Mouse (Mus musculus) adrenal gland, adult 2 months (tissue): Measurements from ENCODE around the gene 4930486L24Rik. TPM values are rescaled to one million over a fixed set of nuclear protein-coding genes. Genes with fewer than 3 reads are reported as not detected.
"Not testable (repeated sequence)": the region's sequence is repeated elsewhere in the genome, so short reads cannot be mapped to it uniquely, and the experiment has no call there.

Experiments
- DNase-seq: peaks from one replicate; pipeline ENCODE4 v3.0.0; 2021
- long read RNA-seq: library from polyadenylated mRNA; stranded (forward); transcript quantifications from one replicate; pipeline ENCODE4 v2.0.0, GENCODE M21; 2021
- polyA plus RNA-seq: library from polyadenylated mRNA; depleted of rRNA; stranded (reverse); fragments of >200 nt; gene quantifications from 2 replicates; pipeline ENCODE4 v1.2.3, GENCODE M21; 2012; rRNA removed
- total RNA-seq, 2 experiments: library from RNA; stranded (reverse); gene quantifications; 2 replicates each; pipeline ENCODE4 v1.2.3; 2021

The 4930486L24Rik gene
- total RNA-seq (10 to 100 TPM in 1 of 2 experiments, 1 to 10 TPM in 1; 1.5 to 45.8 TPM), polyA plus RNA-seq (3.8 and 6.1 TPM in 2 replicates)
- long read RNA-seq, partial matches to known transcripts, result 0 of 1 reads
- long read RNA-seq, other reads (novel, unspliced or antisense), result 0 of 1 reads

DNA sequence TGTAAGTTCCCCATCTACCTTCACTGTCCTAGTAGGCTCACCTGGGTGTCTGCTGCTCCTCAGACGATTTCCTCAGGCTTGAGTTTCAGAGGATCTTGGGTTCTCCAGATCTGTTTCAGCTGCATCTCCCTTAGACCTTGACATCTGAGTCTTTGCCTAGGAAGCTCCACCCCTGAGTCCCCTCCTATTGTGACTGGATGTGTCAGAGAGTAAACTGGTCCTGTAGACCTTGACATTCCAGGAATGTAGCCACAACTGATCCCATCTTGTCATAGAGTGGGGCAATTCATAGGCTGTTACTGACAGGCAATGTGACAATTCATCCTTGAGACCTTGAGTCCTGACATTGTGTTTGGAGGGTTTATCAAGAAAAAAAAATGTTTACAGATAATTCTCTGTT lies at the start of gene 4930486L24Rik:
Gene 4930486L24Rik, minus strand, starts transcription at position 195 of the 400 bp plus-strand sequence.
- DNase-seq, result peak; percentile 83

DNA sequence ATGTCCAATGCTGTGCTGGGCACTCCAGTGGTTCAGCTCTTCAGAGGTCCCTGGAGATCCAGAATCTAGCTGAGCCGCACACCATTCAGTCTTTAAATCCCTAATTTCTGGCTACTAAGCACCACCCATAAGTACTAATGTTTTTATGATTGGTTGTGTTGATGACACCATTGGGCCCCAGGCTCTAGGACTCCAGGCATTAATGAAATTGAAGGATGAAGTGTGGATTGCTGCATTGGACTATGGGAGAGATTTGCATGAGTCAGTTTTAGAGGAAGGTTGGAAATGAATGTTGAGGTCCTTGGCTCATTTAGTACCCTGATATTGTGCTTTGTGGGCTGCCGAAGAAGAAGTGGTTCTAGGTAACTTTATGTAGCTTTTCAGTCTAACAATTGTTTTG lies 40.5 kb upstream of the 4930486L24Rik start, which contains the start of gene Tpbpb:
Gene Tpbpb, minus strand, starts transcription at position 101 of the 400 bp plus-strand sequence.
- DNase-seq, result not testable (repeated sequence)

DNA sequence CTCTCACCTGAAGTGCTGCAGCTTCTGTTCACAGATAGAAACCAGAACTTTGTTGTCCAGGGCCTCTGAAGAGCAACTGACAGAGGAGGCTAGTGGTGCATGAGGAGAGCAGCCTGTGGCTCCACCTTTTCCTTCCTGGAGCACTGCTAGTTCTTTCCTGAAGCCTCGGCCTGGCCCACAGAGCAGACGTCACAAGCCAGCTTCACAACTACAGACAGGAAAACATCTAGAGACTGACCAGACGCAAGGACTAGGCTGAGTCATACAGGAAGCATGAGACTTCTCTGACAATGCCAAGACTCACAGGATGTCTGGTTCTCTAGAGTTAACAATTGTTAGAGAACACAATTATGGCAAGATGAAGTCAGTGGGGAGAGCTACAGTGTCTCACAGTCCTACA lies 33.1 kb upstream of the 4930486L24Rik start, which contains the start of gene Ctla2b:
Gene Ctla2b, minus strand, starts transcription at position 120 of the 400 bp plus-strand sequence.
- peak; percentile 60 for DNase-seq

DNA sequence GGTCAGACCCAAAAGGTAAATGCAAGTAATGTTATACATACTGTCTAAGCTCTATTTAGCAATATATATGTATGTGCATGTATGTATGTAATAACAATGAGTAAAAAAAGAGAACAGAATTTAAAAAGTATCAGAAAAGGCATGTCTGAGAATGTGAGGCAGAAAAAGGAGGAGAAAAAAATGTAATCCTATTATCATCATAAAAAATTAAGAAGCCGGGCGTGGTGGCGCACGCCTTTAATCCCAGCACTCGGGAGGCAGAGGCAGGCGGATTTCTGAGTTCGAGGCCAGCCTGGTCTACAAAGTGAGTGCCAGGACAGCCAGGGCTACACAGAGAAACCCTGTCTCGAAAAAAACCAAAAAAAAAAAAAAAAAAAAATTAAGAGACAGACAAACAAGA lies 32.5 kb upstream of the 4930486L24Rik start, which contains the start of gene Gm49392:
Gene Gm49392, minus strand, starts transcription at position 101 of the 400 bp plus-strand sequence.
- DNase-seq, result not testable (repeated sequence)

DNA sequence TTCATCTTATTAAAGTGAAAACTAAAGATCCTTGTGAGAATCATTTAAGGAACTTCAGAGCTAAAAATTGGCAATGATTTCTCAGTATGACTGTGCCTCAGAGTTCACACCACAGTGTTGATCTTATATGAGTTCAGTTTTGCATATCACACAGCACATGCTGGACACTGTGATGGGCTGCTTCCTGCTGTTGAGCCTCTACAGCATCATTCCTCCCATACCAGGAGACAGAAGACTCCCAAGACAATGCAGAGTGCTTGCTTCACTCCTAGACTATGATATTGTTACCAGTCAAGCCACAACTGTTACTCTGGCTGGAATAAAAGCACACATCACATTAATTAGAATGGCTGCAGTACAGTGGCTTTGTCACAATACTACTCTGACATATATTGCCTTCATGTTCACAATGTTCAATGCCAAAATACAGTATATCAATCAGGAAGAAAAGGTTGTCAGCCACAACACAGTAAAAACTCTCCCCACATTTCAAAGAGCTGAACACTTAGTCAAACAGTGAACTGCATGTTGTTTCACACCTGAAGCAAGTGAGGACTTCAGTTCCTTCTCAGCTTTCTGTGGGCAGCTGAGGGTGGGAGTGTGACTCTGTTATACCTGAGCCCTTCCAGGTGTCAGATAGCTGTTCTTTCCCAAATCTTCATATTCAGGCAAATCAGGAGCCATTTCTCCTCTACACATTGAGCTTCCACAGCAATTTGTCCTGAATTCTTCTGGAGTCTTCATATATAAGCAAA lies 31.3 kb upstream of the 4930486L24Rik start:
- no peak for DNase-seq

DNA sequence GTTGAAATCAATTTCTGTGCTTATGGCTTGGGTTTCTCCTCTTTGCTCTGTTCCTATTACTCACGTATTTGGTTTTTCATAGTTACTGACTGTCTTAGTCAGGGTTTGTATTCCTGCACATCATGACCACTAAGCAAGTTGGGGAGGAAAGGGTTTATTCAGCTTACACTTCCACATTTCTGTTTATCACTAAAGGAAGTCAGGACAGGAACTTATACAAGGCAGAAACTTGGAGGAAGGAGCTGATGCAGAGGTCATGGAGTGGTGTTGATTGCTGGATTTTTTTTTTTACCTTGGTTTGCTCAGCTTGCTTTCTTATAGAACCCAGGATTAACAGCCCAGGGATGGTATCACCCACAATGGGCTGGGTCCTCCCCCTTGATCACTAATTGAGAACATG lies 28.0 kb upstream of the 4930486L24Rik start:
- no peak for DNase-seq

DNA sequence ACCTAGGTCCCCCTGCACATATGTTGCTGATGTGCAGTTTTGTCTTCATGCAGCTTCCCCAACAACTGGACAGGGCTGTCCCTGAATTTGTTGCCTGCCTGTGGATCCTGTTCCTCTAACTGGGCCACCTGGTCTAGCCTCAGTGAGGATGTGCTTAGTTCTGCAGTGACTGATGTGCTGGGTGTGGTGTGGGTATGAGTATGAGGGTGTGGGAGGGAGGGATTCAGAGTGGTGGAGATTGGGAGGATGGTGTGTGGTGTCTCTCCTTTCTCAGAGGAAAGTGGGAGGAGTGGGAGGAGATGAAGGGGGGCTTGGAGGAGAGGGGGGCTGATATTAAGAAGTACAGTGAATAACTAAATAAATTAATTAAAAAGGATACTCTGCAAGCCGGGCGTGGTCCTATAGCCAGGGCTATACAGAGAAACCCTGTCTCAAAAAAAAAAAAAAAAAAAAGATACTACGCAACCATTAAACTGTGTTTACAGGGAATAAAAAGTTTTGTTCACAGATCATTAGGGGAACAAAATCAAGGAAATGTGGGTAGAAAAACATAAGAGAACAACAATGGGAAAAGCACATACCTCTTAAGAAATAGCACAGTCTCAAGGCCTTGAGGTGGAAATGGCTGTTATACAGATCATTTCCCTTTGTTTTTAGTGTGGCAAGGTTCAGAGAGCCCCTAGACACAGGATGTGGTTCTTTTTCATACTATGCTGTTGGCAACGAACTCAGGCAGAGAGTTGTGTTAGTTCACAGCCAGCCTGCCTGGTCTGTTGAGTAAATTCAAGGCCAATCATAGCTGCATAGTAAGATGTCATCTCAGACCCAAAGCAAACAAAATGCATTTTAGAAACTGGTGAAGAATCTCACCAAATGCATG lies 15.8 kb downstream of the 4930486L24Rik start:
- DNase-seq, result no peak

DNA sequence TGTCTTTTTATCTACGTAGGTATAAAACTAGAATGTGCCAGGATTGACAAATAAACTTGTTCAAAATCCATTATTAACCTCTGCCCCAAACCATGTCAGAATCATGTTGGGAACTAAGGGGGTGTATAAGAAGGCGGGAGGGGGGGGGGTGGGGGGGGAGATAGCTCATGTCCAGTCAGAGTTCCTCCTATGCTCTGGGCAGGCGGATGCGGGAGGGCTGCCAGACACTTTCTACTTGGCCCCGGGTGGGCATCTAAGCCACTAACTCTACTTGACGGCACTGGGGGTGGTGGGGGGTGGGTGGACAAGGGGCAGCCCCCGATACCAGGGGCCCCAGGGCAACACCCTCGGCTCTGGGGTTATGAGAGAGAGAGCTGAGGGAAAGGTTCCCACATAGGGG lies 21.1 kb downstream of the 4930486L24Rik start:
- DNase-seq, result no peak

DNA sequence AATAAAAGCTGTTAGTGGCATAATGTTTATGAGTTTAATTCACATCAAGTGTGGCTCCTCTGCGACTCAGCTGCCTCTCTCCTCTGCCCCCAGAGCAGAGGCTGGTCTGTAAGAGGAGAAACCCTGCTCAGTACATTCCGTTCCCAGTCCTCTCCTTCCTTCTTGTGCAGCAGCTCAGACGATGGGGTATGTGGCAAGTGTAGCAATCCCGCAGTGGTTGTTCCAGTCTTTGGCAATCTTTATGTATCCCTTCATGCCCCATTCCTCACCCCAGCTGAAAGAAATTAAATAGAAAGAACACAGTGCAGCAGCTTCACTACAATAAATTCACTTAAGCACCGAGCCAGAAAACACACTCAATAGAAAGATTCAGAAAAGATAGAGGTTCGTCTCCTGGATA lies 21.6 kb downstream of the 4930486L24Rik start:
- DNase-seq, result no peak

DNA sequence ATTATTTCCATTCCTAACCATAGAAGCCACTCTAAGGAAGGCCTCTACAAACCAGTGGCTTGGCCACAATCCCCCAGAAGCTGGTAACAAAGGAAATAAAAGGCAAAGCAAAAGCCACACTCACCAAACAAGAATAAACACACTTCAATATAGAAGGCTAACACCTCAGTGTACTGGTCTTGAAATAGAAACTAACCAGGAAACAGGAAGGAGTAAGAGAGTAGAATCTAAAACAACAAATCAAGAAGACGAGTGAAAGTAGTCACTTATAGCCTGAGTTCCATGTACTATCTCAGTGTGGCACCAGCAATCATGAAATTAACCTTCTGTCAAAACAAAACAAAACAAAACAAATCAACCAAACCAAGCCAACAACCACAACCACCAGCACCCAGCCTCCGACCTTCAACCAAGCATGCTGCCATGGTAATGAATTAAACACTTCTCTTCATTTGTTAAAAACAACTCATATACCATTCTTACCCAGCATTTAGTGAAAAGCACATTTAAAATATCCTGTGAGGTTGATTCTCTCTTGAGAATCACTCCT lies 24.8 kb downstream of the 4930486L24Rik start:
- no peak for DNase-seq

DNA sequence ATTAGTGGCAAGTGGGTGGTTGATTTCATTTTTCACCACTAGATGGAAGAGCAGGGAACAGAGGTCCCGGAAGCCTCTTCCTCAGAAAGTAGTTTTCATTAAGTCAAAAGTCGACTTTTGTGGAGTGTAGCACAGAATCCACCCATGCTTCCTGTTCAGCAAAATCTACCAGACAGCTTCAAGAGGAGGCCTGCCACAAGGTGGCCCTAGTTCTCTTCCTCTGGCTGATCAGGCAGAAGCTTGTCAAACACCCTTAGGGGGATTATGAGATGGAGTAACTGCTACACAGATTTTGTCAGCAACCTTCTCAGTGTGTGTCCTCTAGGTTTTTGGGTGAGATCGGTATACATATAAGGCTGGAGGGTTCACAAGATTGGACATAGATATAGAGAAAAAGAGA lies 38.2 kb downstream of the 4930486L24Rik start:
- peak; percentile 18 for DNase-seq

DNA sequence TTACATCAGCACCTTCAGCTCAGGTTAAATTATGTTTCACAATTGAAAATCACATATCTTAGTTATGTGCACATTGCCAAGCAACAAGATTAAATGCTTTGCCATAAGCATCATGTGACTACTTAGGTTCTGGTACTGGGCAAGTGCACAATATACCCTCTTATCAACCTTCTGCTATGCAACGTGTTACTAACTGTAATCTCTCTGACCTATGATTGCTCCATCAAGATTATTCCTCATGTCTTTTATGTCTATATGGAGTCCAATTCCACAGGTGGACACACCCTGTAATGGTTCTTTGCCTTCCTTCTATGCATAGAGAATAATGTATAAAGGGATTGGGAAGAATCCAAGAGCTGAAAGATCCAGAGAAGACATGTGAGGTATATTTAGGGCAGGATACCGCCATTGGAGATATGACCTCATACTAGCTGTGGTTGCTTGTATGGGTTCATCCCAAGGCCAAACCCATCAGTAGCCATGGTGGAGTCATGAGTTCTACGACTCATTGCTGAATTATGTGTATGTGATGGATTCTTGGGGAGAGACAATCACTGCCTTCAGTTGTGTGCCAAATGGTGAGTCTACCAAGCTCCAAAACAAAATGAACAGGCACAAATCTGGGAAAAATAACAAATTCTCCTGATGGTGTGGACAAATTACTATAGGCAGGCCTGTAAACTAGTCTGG lies 43.6 kb downstream of the 4930486L24Rik start:
- DNase-seq, result no peak

DNA sequence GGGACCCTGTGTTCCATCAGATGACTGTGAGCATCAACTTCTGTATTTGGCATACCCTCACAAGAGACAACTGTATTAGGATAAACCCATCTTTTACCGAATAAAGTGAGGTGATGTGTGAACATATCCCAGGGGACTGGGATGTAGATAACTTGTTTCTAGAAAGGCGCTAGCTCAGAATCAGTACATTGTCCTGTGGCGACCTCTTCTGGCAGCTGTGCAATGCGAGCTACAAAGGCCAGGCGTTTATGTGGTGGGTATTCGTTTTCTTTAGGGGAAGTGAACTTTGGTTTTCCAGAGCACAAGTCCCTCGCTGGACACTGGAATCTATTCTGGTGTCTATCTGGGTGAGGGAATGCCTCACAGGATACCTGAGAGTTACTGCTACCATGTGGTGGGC lies 44.8 kb downstream of the 4930486L24Rik start:
- DNase-seq, result peak; percentile 30

DNA sequence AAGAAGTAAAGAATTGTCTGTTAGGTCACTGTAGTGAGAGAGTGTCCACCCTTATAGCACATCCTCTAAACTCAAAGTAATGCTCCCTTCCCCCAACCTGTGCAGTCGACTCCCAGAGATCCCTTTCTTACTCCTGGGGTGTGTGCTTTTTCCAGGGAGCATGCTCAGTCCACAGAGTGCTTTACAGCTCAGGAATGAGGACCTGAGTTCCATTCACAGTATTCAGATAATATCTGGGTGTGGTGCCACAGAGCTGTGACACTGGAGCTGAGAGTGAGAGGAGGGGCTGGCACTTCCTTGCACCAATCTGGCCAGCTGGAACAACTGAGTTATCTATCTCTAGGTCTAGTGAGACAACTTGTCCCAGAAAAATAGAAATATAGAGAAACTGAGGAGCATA lies 50.6 kb downstream of the 4930486L24Rik start:
- no peak for DNase-seq

DNA sequence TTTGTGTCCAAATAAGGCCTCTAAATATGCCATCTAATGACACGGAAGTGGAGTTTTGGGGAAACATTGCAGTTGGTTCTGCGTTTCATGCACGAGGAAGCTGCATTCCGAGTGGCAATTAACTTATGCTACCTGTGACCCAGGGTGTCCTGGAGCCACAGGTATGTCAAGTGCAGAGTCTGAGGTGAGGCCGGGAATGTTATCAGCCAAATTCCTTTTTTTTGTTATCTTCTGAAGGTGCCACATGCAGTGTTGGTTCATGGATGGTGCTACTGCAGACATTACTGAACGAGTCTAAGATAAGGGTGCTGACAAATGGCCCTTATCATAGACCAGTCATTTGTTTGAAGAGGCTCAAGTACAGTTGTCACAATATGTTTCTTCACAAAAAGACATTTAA lies 51.5 kb downstream of the 4930486L24Rik start:
- no peak for DNase-seq

DNA sequence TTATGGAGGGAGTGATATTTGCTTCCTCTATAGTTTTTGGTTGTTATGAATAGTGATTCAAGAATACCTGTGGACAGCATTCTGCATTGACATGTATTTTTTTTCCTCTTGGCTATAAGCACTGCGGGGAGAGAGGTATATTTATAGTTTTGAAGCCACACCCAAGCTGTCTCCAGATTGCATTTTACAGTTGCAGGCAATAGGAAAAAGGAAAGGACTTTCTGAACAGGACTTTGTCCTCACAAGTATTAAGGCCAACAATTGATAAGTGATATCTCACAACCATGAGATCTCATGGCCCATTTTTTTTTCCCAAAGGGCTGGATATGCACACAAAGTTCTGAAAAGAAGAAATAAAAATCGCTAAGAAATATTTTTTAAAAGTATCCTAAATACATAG lies 54.6 kb downstream of the 4930486L24Rik start:
- DNase-seq, result no peak

DNA sequence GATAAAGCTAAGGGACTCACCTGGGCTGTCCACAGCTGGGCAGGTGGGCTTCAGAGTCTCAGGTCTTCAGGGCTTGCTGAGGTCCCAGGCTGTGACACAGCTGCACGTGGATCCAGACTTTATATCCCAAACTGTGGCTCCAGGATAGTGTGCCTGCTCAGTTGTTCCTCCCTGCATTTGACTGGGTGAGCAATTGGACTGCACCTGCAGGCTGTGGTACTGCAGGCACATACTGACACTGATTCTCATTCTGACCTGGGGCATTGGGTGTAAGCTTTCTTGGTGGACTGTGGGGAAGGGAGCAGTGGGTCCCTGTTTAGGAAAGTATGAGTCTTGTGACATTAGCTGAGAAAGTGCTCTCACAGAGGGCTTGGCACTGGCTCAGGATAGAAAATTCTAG lies 61.5 kb downstream of the 4930486L24Rik start, which contains the start of gene Ctsll3:
Gene Ctsll3, minus strand, starts transcription at position 101 of the 400 bp plus-strand sequence.
- DNase-seq, result no peak
